Mouse (Mus musculus): ENCODE measurements around the gene Catspere2.
"Not testable (repeated sequence)": the region's sequence is repeated elsewhere in the genome, so short reads cannot be mapped to it uniquely, and the experiment has no call there.

The Catspere2 gene

DNA sequence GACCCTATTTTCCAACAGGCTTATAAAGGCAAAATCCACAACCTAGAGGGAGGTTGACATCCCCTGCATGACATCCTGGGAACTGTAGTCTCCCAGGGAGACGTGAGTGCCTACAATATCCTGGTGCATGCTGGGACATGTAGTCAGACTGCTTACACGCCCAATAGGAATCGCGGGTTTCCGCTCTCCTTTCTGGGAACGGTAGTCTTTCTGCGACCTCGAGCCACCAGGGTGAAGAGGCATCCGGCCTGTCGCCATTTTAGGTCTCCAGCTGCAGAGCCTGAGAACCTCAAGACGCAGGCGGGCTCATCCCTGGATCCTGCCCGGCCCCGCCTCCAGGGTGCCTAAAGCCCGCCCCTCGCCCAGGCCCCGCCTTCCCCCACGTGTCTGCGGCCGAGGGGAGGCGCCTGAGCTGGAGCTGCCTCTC is at the start of gene Catspere2:
Gene Catspere2, plus strand, starts transcription at position 400 of the 427 bp plus-strand sequence.
- DNase-seq (ENCODE audit: low spot score): peak; percentile 93

DNA sequence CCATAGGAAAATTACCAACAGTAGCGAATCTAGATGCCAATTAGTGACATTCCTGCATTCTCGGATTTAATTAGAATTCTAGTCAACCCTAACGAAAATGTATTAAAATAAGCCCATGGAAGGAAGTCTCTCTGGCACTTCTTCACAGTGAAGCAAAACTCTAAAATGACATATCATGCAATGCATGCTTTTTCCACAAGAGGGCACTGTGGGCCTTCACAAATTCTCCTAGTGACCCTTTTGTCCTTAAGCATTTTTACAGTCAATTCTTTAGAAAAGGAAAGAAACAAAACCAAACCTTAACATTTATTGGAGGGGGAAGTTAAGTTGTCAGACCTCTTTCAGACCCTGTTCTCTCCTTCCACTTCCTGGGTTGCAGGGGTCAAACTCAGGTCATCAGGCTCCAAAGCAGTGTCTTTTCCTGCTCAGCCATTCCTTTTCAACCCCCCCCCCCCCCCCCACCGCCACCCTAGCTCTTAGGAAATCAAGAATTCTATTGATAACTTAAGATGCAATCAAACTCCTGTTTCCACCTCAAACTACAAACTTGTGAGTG is 42.7 kb upstream of the Catspere2 start:
- DNase-seq (ENCODE audit: low spot score): not testable (repeated sequence)

DNA sequence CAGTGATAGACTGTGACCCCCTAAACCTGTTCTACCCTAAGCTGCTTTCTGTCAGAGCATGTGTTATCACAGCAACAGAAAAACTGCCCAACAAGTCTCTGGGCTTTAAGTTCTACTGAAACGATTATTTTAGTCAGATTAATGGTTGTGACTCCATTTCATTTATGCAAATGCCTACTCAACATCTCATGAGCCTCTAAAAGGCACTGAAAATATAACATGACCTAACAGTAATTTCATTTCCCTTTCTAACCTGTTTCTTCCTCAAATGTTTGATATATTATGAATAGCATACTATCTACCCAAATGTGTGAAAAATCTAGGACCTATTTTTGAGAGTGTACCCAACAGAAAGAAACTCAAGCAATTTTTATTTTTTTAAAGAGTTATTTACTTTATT is 1.9 kb upstream of the Catspere2 start:
- no peak for DNase-seq (ENCODE audit: low spot score)

DNA sequence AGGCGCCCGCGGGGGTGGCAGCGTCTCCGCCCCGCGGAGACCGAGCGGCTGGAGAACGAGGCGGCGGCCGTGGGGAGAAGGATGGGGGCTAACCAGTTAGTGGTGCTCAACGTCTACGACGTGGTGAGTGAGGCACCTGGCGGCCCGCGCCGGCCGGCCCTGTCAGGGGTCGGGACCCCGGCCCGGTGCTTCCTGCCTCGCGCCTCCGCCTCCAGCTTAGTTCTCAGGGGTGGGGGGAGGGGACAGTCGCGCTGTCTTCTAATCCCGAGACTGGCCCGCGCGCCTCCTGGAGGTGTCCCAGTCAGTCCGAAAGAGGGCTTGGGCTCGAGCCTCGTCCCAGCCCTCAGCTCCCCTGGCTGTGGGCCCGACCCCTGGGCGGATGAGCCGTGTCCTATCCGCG is 359 bp downstream of the Catspere2 start:
- DNase-seq (ENCODE audit: low spot score): not testable (repeated sequence)

DNA sequence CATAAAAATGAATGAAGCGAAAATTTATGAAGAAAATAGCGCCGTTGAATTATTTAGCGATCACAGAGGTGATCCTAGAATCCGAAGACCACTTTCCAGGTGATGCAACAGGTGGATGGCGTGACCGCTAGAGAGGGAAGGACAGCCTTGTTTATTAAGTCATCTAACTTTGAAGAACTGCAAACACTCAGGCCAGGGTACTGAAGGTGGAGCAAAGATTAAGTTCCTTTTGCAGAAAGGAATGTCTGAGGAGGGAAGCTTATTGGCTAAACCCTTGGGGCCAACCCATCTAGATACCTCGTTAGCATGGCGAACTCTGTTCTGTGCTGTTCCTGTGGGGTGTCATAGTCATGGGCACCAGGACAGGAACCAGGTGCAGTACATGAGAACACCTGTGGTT is 983 bp downstream of the Catspere2 start:
- DNase-seq (ENCODE audit: low spot score): no peak

DNA sequence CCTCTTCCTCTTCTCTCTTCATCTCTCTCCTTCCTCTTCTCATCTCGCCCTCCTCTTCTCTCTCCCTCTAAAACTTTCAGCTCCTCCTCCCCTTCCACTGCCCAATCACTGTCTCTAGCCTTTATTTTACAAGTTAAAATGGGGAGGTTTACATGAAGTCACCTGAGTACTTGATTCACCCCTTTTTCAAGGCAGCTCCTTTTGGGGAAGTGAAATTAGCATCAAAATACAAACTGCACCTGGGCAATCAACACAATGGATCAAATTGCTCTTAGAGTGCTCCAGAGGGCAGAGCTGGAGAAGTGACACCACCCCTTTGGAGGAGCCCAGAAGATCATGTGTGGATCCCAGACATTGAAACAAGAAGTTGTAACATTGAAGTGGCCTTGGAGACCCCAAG is 4.3 kb downstream of the Catspere2 start:
- not testable (repeated sequence) for DNase-seq (ENCODE audit: low spot score)

DNA sequence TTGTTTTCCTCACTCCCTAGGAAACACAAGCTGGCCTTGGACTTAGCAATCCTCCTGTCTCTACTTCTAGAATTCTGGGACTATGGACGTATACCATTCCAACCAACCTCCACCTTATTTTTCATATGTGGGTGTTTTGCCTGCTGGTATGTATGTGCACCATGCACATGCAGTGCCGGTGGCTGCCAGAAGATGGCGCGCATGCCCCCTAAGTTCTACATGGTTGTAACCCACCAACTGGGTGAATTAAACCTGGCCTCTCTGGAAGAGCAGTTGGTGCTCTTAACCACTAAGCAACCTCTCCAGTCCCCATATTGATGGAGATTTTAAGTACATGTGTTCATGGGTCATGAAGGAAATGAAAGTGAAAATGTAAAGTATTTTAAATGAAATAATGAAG is 89.6 kb downstream of the Catspere2 start:
- not testable (repeated sequence) for DNase-seq (ENCODE audit: low spot score)

DNA sequence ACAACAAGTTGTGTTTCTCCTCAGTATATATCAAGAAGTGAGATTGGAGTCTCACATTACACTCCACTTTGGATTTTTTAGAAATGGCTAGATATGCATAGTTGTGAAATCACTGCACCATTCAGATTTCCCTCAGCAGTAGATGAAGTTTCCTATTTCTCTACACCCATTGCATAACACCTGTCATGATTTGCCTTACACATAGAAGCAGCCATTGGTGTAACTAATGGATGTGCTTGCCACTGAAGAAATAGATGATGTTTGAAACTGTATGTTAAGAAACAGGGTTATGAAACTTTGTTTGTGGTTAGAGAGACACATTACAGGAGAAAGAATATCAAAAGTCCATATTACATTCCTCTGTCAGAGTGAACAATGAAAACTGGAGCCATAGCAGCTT is 114.6 kb downstream of the Catspere2 start:
- not testable (repeated sequence) for DNase-seq (ENCODE audit: low spot score)

DNA sequence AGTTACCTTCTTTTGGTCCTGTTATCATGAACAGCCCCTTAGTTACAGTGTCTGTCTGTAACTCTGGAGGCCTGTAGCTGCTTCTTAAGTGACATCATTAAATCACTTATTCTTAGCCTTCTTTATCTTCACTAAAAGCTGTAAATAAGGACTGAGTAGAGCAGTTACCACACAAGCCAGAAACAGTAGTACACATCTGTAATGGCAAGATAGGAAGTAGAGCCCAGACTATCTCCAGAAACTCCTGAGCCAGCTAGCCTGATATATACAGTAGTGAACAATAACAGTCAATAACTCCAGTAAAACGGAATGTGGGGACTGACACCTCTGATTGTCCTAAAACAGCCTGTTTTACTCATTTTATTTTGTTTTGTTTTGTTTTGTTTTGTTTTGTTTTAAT is 125.3 kb downstream of the Catspere2 start:
- not testable (repeated sequence) for DNase-seq (ENCODE audit: low spot score)

DNA sequence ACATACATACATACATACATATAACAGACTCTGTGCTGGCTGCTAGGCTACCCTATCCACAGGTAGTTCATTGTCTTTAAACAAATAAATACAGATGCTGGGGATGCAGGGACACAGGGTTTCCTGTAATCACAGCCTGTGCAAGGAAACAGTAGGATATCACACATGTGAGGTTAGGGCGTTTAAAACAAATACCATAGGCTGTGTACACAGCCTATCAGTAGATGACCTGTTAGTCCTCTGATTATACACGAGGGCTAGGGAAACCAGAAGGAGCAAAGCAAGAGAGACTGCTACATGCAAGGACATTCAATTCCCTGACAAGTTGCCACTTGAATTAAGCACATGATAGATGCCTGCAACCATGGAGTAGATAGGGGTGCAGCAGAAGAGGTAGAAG is 139.0 kb downstream of the Catspere2 start:
- not testable (repeated sequence) for DNase-seq (ENCODE audit: low spot score)

DNA sequence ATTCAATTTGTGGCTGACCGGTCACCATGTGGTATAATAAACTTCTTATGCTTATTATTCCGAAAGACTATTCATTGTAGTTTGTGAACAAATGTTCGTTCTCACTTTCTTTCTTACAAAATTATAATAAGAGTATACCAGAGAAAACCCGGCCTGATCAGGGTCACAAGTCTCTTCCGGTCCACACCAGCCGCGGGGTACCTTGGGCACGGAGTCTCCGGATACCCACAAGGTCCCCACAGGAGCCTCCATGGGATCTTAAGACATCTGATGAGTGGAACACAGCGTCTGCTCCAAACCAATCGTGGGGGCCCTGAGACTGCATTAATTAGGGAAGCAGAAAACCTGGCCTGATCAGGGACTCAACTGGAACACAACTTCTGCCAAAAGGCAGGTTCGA is 151.1 kb downstream of the Catspere2 start:
- no peak for DNase-seq (ENCODE audit: low spot score)

DNA sequence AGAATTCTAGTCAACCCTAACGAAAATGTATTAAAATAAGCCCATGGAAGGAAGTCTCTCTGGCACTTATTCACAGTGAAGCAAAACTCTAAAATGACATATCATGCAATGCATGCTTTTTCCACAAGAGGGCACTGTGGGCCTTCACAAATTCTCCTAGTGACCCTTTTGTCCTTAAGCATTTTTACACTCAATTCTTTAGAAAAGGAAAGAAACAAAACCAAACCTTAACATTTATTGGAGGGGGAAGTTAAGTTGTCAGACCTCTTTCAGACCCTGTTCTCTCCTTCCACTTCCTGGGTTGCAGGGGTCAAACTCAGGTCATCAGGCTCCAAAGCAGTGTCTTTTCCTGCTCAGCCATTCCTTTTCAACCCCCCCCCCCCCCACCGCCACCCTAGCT is 163.3 kb downstream of the Catspere2 start:
- not testable (repeated sequence) for DNase-seq (ENCODE audit: low spot score)

DNA sequence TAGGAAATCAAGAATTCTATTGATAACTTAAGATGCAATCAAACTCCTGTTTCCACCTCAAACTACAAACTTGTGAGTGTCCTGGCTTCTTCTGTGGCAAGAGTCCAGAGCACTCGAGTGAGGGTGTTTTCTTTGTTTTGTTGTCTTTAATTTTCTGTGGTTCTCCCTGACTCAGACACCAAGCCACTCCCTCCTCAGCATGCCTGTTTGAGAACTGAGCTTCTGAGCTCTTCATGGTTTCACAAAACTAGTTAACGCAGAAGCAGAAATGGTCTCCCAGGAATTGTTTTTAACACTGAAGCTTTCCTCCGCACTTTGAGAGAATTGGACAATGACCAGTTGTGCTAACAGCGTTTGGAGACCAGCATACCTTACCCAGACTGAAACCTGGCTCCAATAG is 163.7 kb downstream of the Catspere2 start:
- DNase-seq (ENCODE audit: low spot score): not testable (repeated sequence)

DNA sequence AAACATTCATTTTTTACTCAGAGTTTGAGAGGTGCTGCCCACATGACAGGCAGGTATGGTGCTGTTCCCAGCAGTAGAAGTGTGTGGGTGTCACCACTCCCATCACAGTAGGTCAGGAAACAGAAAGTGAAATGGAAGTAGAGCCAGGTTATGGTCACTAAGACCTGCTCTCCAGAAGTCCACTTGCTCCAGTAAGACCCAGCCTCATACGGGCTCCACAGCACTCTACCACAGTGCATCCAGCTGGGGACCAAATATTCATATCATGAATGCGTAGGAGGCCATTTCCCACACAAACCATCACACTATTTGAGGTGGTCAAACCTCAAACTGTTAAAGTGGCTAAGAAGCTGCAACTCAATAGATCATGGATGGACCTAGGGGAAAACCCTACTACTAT is 199.0 kb downstream of the Catspere2 start:
- no peak for DNase-seq (ENCODE audit: low spot score)

DNA sequence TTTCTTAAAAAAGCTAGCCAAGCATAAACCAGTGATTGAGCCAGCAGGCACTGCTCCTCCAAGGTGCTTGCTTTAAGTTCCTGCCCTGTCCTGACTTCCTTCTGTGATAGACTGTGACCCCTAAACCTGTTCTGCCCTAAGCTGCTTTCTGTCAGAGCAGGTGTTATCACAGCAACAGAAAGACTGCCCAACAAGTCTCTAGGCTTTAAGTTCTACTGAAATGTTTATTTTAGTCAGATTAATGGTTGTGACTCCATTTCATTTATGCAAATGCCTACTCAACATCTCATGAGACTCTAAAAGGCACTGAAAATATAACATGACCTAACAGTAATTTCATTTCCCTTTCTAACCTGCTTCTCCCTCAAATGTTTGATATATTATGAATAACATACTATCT is 202.4 kb downstream of the Catspere2 start:
- no peak for DNase-seq (ENCODE audit: low spot score)

DNA sequence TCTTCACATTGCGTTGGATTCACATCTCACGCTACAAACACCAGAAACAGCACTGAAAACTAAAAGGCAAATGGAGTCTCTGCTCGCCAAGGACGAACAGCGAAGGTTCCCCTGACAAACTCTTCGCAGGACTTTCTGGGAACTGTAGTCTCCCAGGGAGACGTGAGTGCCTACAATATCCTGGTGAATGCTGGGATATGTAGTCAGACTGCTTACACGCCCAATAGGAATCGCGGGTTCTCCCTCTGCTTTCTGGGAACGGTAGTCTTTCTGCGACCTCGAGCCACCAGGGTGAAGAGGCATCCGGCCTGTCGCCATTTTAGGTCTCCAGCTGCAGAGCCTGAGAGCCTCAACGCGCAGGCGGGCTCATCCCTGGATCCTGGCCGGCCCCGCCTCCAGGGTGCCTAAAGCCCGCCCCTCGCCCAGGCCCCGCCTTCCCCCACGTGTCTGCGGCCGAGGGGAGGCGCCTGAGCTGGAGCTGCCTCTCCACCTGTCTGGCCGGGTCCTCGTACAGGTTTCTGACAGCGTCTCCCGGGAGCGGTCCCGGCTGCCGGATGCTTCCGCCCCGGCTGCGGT is 204.1 kb downstream of the Catspere2 start, which contains the start of gene Desi2:
Gene Desi2, plus strand, starts transcription at position 202 of the 576 bp plus-strand sequence.
- DNase-seq (ENCODE audit: low spot score): peak; percentile 68

DNA sequence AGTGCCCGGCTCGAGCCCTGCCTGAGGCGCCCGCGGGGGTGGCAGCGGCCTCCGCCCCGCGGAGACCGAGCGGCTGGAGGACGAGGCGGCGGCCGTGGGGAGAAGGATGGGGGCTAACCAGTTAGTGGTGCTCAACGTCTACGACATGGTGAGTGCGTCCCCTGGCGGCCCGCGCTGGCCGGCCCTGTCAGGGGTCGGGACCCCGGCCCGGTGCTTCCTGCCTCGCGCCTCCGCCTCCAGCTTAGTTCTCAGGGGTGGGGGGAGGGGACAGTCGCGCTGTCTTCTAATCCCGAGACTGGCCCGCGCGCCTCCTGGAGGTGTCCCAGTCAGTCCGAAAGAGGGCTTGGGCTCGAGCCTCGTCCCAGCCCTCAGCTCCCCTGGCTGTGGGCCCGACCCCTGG is 204.6 kb downstream of the Catspere2 start:
- not testable (repeated sequence) for DNase-seq (ENCODE audit: low spot score)

DNA sequence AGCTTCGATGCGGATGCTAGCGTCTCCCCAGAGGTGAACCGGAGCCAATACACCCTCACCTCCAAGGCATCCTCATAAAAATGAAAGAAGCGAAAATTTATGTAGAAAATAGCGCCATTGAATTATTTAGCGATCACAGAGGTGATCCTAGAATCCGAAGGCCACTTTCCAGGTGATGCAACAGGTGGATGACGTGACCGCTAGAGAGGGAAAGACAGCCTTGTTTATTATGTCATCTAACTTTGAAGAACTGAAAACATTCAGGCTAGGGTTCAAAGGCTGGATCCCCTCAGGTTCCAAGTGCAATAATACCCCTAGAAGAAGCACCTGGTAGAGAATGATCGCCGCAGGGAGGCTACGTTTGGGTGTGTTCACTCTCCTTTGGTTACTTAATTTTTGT is 205.2 kb downstream of the Catspere2 start:
- DNase-seq (ENCODE audit: low spot score): no peak

DNA sequence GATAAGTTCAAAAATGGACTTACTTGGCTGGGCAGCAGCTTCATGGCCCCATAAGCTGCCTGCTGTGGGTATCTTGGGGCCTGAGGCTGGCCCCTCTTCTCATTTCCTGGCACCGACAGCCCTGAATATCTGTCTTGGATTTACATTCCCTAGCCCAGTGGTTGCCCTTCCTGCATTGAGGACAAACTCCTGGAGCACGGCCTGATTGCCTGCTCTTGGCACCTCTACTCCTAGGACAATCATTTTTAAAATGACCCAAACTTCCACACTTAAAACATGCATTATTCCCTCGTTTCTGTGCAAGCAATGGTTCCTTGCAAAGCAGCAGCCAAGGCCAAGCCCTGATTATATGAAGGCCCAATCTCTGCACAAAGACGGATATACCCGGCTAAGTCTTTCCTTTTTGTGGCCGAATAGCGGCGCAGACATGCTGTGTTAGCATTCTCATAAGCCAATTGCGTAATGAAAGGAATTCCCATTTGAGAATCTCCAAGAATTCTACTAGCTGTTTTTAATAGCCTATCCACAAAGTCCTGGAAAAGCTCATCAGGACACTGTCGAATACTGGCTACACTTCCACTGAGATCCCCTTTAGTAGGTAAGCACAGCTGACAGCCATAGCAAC is 222.6 kb downstream of the Catspere2 start:
- DNase-seq (ENCODE audit: low spot score): no peak

DNA sequence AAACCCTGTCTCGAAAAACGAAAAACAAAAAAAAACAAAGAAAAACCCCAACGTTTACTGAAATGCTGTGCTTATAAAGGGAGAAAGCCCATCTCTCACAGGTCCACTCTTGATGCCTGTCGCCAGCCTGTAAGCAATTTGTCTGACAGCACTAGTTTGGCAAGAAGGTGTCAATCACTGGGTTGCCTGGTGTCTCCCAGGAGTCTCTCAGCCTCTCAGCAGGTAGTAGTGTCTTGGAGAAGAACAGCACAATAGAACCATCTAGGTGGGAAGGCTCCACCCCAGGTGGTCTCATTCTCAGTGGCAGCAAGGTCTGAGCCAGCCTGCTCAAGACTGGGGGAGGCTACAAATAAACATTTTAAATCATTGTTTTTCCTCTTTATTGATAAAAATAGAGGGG is 224.6 kb downstream of the Catspere2 start:
- DNase-seq (ENCODE audit: low spot score): not testable (repeated sequence)

DNA sequence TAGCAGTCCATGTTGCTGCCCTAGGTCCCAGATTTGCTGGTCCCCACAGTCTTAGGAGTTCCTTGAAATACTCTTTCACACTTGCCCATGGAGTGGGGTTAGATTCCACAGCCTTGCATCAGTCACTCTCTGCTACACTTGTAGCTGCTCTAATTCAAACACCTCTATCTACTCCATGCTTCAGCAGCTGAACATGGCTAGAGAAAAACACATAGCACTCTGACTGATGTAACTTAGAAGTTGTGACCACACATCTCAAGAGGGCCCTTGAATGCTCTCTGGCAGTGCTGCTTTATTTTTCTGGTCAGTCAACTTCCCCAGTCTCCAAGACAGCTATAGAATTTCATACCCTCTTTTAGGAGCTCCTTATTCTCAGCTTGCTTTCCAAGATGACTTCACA is 226.7 kb downstream of the Catspere2 start:
- no peak for DNase-seq (ENCODE audit: low spot score)

DNA sequence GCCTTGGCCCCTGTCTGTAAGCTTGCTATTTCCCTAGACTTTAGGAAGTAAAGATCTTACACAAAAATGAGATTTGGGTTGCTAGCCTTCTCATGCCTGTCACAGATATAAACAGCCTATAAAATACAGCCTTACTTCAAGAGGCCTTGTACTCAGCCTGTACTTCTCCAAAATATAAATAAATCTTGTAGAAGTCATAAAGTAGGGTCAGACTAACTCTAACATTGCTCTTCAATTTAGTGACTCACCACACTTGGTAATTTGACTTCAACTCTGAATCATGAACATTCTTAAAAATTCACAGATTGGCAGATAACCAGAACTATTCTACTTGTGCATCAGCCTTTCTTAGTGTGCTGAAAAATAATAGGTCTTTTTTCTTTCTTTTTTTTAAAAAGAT is 233.9 kb downstream of the Catspere2 start:
- no peak for DNase-seq (ENCODE audit: low spot score)

DNA sequence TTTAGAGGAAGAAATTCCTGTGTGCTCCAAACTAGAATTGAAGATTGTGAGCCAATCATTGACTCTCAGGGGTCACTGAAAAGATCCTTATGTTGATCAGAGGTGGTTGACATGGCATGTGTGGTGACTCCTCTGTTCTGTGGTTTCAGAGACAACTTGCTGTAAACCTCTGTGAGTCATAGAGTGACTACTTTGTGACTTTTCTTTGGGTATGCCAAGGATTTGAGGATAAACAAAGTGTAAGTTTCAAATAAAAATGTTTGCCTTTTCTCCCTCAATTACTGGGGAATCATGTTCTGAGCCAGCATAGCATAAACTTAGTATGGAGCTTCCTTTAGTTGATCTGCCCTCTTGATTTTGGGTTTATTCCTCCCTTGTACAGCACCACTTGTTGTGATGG is 235.1 kb downstream of the Catspere2 start:
- no peak for DNase-seq (ENCODE audit: low spot score)

All from urinary bladder, postnatal 10 days (tissue).